Mouse (Mus musculus): Measurements from ENCODE around the gene Npcd. TPM values are rescaled to one million over a fixed set of nuclear protein-coding genes. Genes with fewer than 3 reads are reported as not detected.
A peak's percentile ranks its signal among the peaks of the same experiment; 100 is the strongest.

The Npcd gene
- polyA plus RNA-seq, 1 experiment from 2014 or later, result 0.17 TPM

DNA sequence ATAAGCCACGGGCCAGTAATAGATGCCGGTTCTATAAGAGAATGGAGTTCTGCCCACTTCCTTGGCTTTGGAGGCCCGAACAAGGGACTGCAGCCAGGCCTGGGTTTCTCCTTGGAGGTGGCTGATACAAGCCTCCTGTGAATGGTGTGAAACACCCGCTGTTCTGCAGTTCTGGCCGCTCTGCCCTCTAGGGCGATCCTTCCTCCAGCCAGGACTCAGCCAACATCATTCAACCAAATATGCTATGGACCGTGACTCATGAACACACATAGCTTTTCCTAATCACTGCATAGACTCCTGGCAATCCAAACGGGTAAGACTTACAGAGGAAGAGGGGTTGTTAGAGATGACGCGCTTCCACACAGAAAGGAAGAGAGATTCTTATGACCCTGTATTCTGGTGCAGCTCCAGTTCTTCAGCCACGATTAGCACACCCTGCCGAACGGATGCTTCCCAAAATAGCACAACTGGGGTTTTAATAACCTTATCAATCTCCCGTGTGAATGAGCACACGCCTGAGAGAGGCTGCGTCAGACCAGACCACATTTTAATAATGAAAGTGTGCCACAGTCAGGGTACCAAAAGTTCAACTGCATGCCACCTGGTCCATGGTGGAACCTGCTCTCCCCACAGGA is 66.6 kb downstream of the Npcd start:
- DNase-seq (ENCODE audit: low spot score), result no peak
- 92% methylated on average over 16 of the region's 16 CpGs for WGBS

DNA sequence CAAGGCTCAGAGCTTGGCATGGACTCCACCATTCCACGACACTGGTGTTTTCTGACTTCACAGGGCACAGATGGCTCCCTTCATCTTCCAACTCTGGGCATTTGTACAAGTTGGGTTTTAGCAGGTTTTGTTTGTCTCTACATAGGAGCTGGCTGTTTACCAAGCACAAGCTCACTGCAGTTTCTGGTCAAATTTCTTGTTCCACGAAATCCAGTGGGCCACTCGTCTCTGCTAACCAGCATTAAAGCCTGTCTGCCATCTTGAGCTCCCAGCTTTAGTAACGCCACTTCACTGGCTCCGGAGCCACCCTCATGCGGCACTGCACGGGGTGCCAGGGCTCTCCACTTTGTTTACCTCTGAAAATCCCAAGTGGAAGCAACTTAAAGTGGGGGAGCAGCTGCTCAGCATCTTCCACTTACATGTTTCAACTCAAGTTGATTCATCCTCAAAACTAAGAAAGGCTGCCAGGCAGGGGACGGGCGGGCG is 67.4 kb downstream of the Npcd start:
- Histone ChIP-seq H3K4me3 (no peak overlapping the region), H3K27me3 (ENCODE audit: insufficient read depth, poor library complexity, severe bottlenecking) (no peaks in the 10 kb centered on the region), H3K4me1 (replicated peaks) (peaks cover 3% of the 10 kb centered on the region; the same call in 1 of the 2 replicates), H3K9me3 (no peaks in the 10 kb centered on the region), H3K36me3 (peaks cover 42% of the 10 kb centered on the region), H3K27ac (no peak overlapping the region)
- 93% methylated on average over 10 of the region's 10 CpGs for WGBS
- no peak for DNase-seq (ENCODE audit: low spot score)

More for the DNA sequence above, 66.6 kb downstream of the Npcd start:
- H3K27ac ChIP-seq, result no peak overlapping the region
- H3K36me3 ChIP-seq, result peaks cover 33% of the 10 kb centered on the region
- no peaks in the 10 kb centered on the region for H3K27me3 ChIP-seq (ENCODE audit: insufficient read depth, poor library complexity, severe bottlenecking)
- H3K4me1 ChIP-seq (replicated peaks), result peaks cover 3% of the 10 kb centered on the region; the same call in 1 of the 2 replicates
- H3K4me3 ChIP-seq, result no peak overlapping the region
- no peaks in the 10 kb centered on the region for H3K9me3 ChIP-seq

DNA sequence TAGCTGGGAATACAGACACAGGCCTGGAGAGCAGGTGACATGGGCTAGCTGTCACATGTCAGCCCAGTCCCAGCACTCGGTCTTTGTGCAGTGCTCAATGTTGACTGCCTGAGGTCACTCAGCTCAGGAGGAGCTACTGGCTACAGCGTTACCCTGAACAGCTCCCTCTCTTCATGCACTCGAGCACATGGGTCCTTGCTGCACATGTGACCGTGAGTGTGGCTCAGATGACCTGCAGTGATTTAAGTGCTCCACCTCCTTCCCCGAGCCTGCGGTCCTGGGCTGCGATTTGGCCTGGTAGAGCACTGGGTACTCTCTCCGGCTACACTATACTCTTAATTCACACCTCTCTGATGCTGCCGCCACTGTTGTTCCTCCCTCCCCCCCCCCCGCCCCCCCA is 67.9 kb downstream of the Npcd start:
- Histone ChIP-seq H3K9me3 (no peaks in the 10 kb centered on the region), H3K36me3 (peaks cover 45% of the 10 kb centered on the region), H3K4me3 (no peak overlapping the region), H3K27me3 (ENCODE audit: insufficient read depth, poor library complexity, severe bottlenecking) (no peaks in the 10 kb centered on the region), H3K27ac (no peak overlapping the region), H3K4me1 (replicated peaks) (peaks cover 3% of the 10 kb centered on the region; the same call in 1 of the 2 replicates)
- WGBS, result 77% methylated on average over 10 of the region's 10 CpGs
- no peak for DNase-seq (ENCODE audit: low spot score)

DNA sequence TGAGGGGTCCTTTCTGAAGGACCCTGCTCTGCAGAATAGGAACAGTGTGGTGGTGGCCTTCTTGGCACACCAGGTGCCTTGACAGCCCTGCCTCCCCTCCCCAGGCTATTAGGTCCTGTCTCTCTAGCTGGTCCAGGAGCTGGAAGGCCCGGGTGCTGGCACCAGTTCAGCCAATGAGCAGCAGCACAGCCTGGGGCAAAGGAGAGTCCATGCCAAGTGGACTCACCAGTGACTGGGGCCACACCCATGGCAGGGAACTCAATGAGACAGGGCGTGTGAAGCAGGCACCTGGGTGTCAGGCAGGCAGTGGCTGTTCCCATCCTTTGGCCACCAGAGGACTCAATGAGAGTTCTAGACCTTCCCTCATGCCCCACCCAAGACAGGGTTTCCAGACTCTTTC is 68.7 kb downstream of the Npcd start:
- no peak for DNase-seq (ENCODE audit: low spot score)
- Histone ChIP-seq H3K4me3 (no peak overlapping the region), H3K9me3 (no peaks in the 10 kb centered on the region), H3K36me3 (peaks cover 51% of the 10 kb centered on the region), H3K27me3 (ENCODE audit: insufficient read depth, poor library complexity, severe bottlenecking) (no peaks in the 10 kb centered on the region), H3K4me1 (replicated peaks) (peaks cover 3% of the 10 kb centered on the region; the same call in 1 of the 2 replicates), H3K27ac (no peak overlapping the region)
- WGBS, result 81% methylated on average over 2 of the region's 2 CpGs

DNA sequence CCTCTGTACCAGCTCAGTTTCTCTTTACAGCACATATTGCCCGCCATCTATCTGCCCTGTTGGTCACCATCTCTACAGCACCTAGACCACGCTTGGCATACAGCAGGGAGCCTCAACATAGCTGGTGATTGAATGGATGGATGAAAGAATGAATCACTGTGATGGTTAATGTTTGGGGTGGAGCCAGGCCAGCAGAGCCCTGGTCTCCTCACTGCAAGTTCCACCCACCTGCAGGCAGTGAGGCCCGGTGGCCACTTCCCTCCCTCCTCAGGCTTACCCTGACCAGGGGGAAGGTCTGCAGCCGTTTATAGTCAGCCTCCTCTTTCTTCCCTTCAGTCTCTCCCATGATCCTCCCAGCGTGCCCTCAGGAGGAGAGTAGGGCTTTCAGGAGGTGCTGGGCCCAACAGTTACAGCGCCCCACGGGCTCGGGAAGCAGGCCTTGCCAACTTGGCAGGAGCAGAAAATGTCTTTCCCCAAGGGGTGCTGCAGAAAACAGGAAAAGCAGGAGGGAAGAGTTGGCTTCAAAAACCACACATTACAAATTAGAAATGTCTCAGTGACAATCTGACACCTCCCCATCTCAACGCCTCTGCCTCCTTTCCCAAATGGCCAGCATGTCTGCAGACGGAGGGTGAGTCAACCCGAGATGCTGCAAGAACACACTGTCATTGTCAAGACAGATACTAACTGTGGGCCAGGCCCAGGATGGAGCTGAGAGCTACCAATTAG is 69.3 kb downstream of the Npcd start:
- WGBS, result 87% methylated on average over 11 of the region's 11 CpGs
- H3K36me3 ChIP-seq, result peaks cover 51% of the 10 kb centered on the region
- no peaks in the 10 kb centered on the region for H3K9me3 ChIP-seq
- no peak overlapping the region for H3K27ac ChIP-seq
- H3K4me3 ChIP-seq, result no peak overlapping the region
- DNase-seq (ENCODE audit: low spot score), result no peak
- no peaks in the 10 kb centered on the region for H3K27me3 ChIP-seq (ENCODE audit: insufficient read depth, poor library complexity, severe bottlenecking)
- H3K4me1 ChIP-seq (replicated peaks), result peaks cover 3% of the 10 kb centered on the region; the same call in 1 of the 2 replicates

DNA sequence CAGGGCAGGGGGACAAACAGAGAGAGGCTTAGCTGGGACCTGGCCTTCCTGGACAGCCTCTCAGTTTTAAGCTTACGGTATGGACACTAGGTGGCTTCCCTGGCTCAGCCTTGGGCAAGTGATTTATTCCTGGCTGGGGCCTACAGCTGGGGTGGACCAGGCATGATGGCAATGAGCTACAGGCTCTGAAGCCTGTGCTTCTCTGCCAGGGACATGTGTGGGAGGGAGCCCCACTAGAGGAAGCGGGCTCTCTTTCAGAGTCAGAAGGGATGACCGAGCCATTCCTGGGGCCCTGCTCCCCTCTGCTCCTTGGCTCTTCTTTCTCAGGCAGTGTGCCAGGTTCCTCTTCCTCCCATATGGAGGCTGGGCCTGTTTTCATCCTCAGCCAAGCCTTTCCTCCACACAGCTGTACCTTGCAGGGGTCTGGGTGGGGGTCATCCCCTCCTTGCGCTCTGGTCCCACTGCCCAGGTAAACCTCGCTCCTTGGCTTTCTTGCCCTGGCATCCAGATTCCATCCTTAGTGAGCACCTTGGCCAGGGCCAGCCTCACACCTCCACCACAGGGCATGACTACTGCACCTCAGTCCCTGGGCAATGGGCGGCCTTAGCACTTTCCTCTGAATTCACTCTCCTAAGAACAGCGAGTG is 70.3 kb downstream of the Npcd start:
- no peak for DNase-seq (ENCODE audit: low spot score)
- Histone ChIP-seq H3K4me1 (replicated peaks) (peaks cover 3% of the 10 kb centered on the region; the same call in 1 of the 2 replicates), H3K27me3 (ENCODE audit: insufficient read depth, poor library complexity, severe bottlenecking) (no peaks in the 10 kb centered on the region), H3K36me3 (peaks cover 51% of the 10 kb centered on the region), H3K9me3 (no peaks in the 10 kb centered on the region), H3K27ac (no peak overlapping the region), H3K4me3 (no peak overlapping the region)
- 89% methylated on average over 7 of the region's 7 CpGs for WGBS

DNA sequence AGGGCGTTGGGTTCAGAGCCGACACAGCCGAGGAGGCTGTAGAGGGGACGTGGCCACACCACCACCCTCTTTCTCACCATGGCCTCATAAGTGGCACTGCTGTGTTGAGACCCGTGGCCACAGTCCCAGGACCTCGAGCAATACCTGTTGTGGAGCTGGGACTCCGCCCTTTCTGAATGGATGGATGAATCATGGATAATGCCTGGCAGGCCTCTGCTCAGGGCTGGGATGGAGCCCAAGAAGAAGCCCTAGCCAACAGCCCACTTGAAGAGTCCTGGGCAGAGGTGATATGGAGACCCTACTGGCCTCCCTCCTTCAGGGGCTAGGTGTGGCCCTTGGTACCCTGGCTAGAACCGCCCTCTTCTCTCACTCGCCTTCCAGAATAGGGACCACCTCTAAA is 71.0 kb downstream of the Npcd start:
- Histone ChIP-seq H3K27ac (no peak overlapping the region), H3K9me3 (no peaks in the 10 kb centered on the region), H3K36me3 (peaks cover 51% of the 10 kb centered on the region), H3K4me3 (no peak overlapping the region), H3K4me1 (replicated peaks) (no peaks in the 10 kb centered on the region), H3K27me3 (ENCODE audit: insufficient read depth, poor library complexity, severe bottlenecking) (no peaks in the 10 kb centered on the region)
- DNase-seq (ENCODE audit: low spot score), result no peak
- WGBS, result 92% methylated on average over 9 of the region's 9 CpGs

DNA sequence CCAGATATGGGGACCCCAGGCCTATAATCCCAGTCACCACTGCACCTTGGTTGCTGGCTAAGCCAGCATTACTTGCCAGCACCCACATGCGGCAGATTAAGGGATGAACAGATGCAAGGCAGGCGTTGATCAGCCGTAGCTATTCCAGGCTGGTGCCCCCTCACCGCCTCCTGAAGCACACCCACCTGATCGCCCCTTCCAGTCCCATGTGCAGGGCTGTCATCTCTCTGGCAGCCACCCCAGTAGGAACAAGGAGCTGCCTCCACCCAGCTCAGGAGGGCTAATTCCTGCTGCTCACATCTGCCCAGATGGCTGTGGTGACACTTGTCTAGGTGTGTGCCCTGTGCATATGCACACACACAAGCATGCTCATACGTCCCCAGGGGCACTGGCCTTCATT is 73.1 kb downstream of the Npcd start:
- Histone ChIP-seq H3K27ac (no peak overlapping the region), H3K9me3 (no peaks in the 10 kb centered on the region), H3K4me3 (no peak overlapping the region), H3K4me1 (replicated peaks) (peaks cover 15% of the 10 kb centered on the region), H3K36me3 (peaks cover 49% of the 10 kb centered on the region), H3K27me3 (ENCODE audit: insufficient read depth, poor library complexity, severe bottlenecking) (no peaks in the 10 kb centered on the region)
- 90% methylated on average over 6 of the region's 6 CpGs for WGBS
- DNase-seq (ENCODE audit: low spot score), result no peak

DNA sequence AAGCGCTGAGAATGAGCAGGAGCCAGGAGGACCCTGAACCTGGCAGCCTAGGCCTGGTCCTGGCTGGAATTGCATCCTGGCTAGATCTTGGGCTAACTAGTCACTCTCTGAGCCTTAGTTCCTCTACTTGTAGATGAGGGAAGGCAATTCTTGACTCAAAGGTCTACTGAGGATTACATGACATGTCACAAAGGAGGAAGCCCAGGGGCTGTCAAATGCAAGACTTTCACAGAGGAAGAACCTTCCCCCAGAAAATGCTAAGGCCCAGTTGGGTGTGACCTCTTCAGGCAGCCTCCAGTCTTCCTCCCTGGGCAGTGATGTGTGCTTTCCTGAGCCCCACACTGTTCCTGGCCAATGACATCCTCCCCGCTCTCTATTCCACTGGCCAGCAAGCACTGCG is 76.9 kb downstream of the Npcd start:
- H3K4me3 ChIP-seq, result no peak overlapping the region
- no peak for DNase-seq (ENCODE audit: low spot score)
- H3K4me1 ChIP-seq (replicated peaks), result peaks cover 24% of the 10 kb centered on the region
- H3K27me3 ChIP-seq (ENCODE audit: insufficient read depth, poor library complexity, severe bottlenecking), result no peaks in the 10 kb centered on the region
- peaks cover 14% of the 10 kb centered on the region for H3K36me3 ChIP-seq
- no peaks in the 10 kb centered on the region for H3K9me3 ChIP-seq
- WGBS, result 93% methylated on average over 3 of the region's 3 CpGs
- peak overlapping the region; percentile 72; the same call in 1 of the 2 replicates for H3K27ac ChIP-seq

DNA sequence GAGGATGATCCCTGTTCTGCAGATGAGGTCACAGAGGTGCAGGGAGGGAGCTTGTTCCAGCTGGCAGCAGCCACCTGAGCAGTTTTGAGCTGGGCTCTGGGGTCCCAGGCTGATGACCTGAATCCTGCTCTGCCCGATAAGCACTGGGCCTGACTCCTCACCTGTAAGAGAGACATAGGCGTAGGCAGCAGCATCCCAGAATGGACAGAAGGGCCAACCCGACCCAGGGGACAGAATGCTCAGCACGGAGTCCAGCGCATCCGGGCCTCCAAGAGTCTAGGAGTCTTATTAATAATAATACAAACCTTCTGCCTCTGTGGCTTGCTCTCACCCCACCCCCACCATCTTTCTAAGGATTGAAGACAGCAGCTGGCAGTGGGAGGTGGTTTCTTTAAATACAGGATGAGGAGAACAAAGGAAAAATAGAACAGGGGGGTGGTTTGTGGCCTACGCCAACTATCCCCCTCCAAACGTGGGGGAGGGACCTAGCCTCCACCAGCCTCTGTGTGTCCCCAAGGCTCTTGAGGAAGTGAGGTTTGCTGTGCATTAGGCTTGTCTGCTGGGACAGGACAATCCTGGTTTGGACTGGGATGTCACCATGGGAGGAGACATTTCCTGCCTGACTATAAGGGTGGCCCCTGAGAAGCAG is 77.9 kb downstream of the Npcd start:
- Histone ChIP-seq H3K4me1 (replicated peaks) (peaks cover 24% of the 10 kb centered on the region), H3K9me3 (no peaks in the 10 kb centered on the region), H3K27me3 (ENCODE audit: insufficient read depth, poor library complexity, severe bottlenecking) (no peaks in the 10 kb centered on the region), H3K4me3 (no peak overlapping the region), H3K27ac (peak overlapping the region; percentile 72), H3K36me3 (peaks cover 6% of the 10 kb centered on the region; the same call in 1 of the 2 replicates)
- WGBS, result 74% methylated on average over 8 of the region's 8 CpGs
- no peak for DNase-seq (ENCODE audit: low spot score)

DNA sequence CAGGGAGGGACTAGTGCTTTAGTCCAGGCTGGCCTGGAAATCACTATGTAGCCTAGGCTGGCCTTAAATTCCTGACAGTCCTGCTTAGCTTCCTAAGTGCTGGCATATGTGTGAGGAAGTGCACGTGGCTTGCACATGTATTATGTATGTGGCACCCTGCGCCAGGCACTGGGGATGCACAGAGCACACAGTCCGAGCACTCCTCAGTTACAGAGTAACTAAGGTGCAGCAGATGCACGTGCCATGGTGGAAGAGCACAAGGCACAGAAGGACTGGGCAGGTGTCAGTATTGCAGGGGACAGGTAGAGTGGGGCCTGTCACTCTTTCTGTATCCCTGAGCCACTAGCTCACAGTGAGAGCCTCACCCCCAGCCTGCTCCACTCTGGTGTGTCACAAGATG is 78.9 kb downstream of the Npcd start:
- 84% methylated on average over 4 of the region's 4 CpGs for WGBS

DNA sequence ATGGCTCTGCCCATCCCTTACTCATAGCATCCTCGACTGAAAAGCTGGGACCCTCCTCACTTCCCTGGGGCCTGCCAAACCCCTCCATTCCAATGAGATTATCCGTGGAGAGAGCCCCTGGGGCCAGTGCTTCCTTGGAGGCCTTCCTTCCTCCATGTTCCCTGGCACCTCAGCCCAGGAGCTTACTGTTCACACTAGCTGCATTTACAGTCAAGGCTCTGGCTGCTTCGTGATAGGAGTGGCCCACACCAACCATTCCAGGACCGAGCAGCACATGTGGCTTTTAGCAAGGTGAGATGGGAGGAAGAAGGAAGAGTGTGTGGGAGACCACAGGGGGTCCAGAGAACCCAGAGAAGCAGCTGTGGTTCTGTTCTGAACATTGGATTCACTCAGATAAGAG is 80.2 kb downstream of the Npcd start:
- Histone ChIP-seq H3K9me3 (no peaks in the 10 kb centered on the region), H3K27me3 (ENCODE audit: insufficient read depth, poor library complexity, severe bottlenecking) (no peaks in the 10 kb centered on the region), H3K4me3 (no peak overlapping the region), H3K4me1 (replicated peaks) (peaks cover 24% of the 10 kb centered on the region), H3K36me3 (no peaks in the 10 kb centered on the region), H3K27ac (no peak overlapping the region)
- DNase-seq (ENCODE audit: low spot score), result no peak
- WGBS, result 59% methylated on average over 4 of the region's 4 CpGs

More for the DNA sequence above, 78.9 kb downstream of the Npcd start:
- H3K4me3 ChIP-seq, result no peak overlapping the region
- H3K36me3 ChIP-seq, result no peaks in the 10 kb centered on the region
- DNase-seq (ENCODE audit: low spot score), result no peak
- no peaks in the 10 kb centered on the region for H3K27me3 ChIP-seq (ENCODE audit: insufficient read depth, poor library complexity, severe bottlenecking)
- no peak overlapping the region; the same call in 1 of the 2 replicates for H3K27ac ChIP-seq
- no peaks in the 10 kb centered on the region for H3K9me3 ChIP-seq
- peaks cover 24% of the 10 kb centered on the region for H3K4me1 ChIP-seq (replicated peaks)
